Mouse (Mus musculus): ENCODE results near the gene Sctr. TPM values are rescaled to one million over a fixed set of nuclear protein-coding genes. Genes with fewer than 3 reads are reported as not detected.

The Sctr gene
- polyA plus RNA-seq, 1 experiment from 2014 or later: 0.52 TPM

Other genes starting within 250 kb of the Sctr start
- 10.9 and 11.0 TPM in 2 replicates for gene Ptpn4, start 169.3 kb upstream of the Sctr start, polyA plus RNA-seq (2015; fragmentation: Nextera tagmentation; extraction: Ambion mirVana)
- 13.1 and 13.3 TPM in 2 replicates for gene Tmem177, start 93.7 kb upstream of the Sctr start, polyA plus RNA-seq (2015; fragmentation: Nextera tagmentation; extraction: Ambion mirVana)
- 0.72 TPM in 1 of 2 replicates, not detected in the other for gene Cfap221, start 9.7 kb upstream of the Sctr start, polyA plus RNA-seq (2015; fragmentation: Nextera tagmentation; extraction: Ambion mirVana)
- gene Tmem37, start 67.2 kb downstream of the Sctr start, polyA plus RNA-seq (2015; fragmentation: Nextera tagmentation; extraction: Ambion mirVana): 4.0 and 4.3 TPM in 2 replicates
- gene Dbi, start 114.2 kb downstream of the Sctr start, polyA plus RNA-seq (2015; fragmentation: Nextera tagmentation; extraction: Ambion mirVana): 1,225 and 1,613 TPM in 2 replicates
- gene 3110009E18Rik, start 114.3 kb downstream of the Sctr start, polyA plus RNA-seq (2015; fragmentation: Nextera tagmentation; extraction: Ambion mirVana): 24.8 and 29.7 TPM in 2 replicates

Measured in forebrain, embryonic 13.5 days (tissue).